ENCODE assay signal across 27 mouse cellular contexts in the genomic region with DNA sequence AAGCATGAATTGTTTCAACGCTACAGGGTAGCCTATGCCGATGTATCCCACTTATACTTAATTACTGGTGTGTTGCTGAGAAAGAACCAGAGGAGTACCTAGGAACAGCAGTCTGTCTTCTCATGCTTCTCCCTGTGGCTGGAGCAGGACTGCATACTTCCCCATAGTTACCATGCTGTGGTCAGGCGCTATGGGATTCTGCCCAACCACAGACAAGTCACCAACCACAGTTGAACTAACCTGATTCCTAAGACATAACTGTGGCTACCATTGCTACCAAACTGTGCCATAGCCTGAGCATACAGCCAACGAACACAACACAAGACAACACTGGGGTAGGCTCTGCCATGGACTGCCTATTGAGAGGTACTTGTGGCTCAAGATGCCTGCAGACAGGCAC. TPM values are rescaled to one million over a fixed set of nuclear protein-coding genes. Genes with fewer than 3 reads are reported as not detected.
DNase-seq lines count a peak whose midpoint lies in the region; ATAC-seq and TF ChIP-seq lines count a peak whose summit lies in the region.
"Had no signal": no experiment of that assay in that cellular context is flagged by ENCODE, and none has a peak within 500 bp of the region (broad histone marks: within the 10 kb centered on the region; RNA-seq: fewer than 3 reads in every experiment).

No protein-coding gene starts in this region.

- H3K4me2 ChIP-seq in limb, embryonic 14.5 days (replicated peaks; ENCODE audit: low read depth, low read length, severe bottlenecking): no peak overlapping the region
- H3K4me2 ChIP-seq: forebrain, embryonic 15.5 days; heart, embryonic 15.5 days; liver, embryonic 12.5 days had no signal

- no peaks in the 10 kb centered on the region for H3K36me3 ChIP-seq in limb, embryonic 14.5 days (ENCODE audit: control insufficient read depth, insufficient read depth, low read length)
- no peaks in the 10 kb centered on the region for H3K36me3 ChIP-seq in hindbrain, embryonic 10.5 days
- H3K36me3 ChIP-seq: forebrain, embryonic 10.5 days; forebrain, embryonic 15.5 days; heart, embryonic 15.5 days; liver, embryonic 12.5 days had no signal

- intact Hi-C loops in heart, postnatal 25 days (cut with DNase I): loop anchor here (10.0 kb wide), 1 partner anchor 478 kb away; no protein-coding TSS in a partner anchor

- peaks cover 8% of the 10 kb centered on the region for H3K4me1 ChIP-seq in limb, embryonic 14.5 days (ENCODE audit: control insufficient read depth, insufficient read depth, low read length)
- H3K4me1 ChIP-seq in hindbrain, embryonic 10.5 days (replicated peaks): 0 out of 2 replicates have a peak, but pooled peaks cover 2% of the 10 kb centered on the region
- H3K4me1 ChIP-seq: forebrain, embryonic 10.5 days; forebrain, embryonic 15.5 days had no signal

- no peak for TF ChIP-seq POLR2A in limb, embryonic 14.5 days (IDR thresholded peaks at IDR 0.05; ENCODE audit: borderline replicate concordance, extremely low read depth, insufficient read depth, insufficient read length)

- H3K9me3 ChIP-seq in limb, embryonic 14.5 days (ENCODE audit: control insufficient read depth, low read length): no peaks in the 10 kb centered on the region
- no peaks in the 10 kb centered on the region for H3K9me3 ChIP-seq in hindbrain, embryonic 10.5 days
- H3K9me3 ChIP-seq: forebrain, embryonic 10.5 days; forebrain, embryonic 15.5 days; heart, embryonic 15.5 days; liver, embryonic 12.5 days had no signal

- H3K27ac ChIP-seq in limb, embryonic 14.5 days (replicated peaks; ENCODE audit: low read depth, low read length): peak overlapping the region; percentile 65
- no peak overlapping the region for H3K27ac ChIP-seq in hindbrain, embryonic 10.5 days
- H3K27ac ChIP-seq: forebrain, embryonic 10.5 days; forebrain, embryonic 15.5 days; gastrocnemius, adult 2 months; heart, embryonic 15.5 days; layer of hippocampus, adult 2 months; liver, embryonic 12.5 days had no signal

- peak; percentile 99 for ATAC-seq in granulocyte monocyte progenitor cell, adult 5-6 weeks (replicated peaks; ENCODE audit: poor library complexity, severe bottlenecking)
- no peak for ATAC-seq in limb, embryonic 14.5 days (ENCODE audit: low FRiP score, low read depth)
- ATAC-seq: activated CD4-positive, CD25-positive, alpha-beta regulatory T cell, adult 4 months; forebrain, embryonic 15.5 days; hindbrain, embryonic 16.5 days; liver, embryonic 12.5 days; liver, postnatal 0 days had no signal

- DNase-seq in 3T3-L1 (ENCODE audit: low read depth, low spot score) (peak; percentile 48), MEL-GATA-1-ER (ENCODE audit: extremely low read depth, low read depth) (peak; percentile 19)
- no peak for DNase-seq in limb, embryonic 14.5 days (ENCODE audit: low spot score)
- DNase-seq in ovary, adult 18-20 months (ENCODE audit: low spot score): no peak
- no peak for DNase-seq in urinary bladder, postnatal 25 days (ENCODE audit: low spot score)
- no peak for DNase-seq in heart, postnatal 25 days (ENCODE audit: low spot score)
- no peak for DNase-seq in hindbrain, embryonic 10.5 days (ENCODE audit: low spot score)
- DNase-seq: adrenal gland, adult 2 months; cerebellum, adult 2 months; cerebellum, postnatal 25 days; gastrocnemius, adult 2 months; heart, postnatal 36 days; kidney, adult 2 months; kidney, postnatal 36 days; liver, postnatal 0 days; lung, postnatal 36 days; midbrain, embryonic 14.5 days; thymus, postnatal 4 days had no signal

- no peak overlapping the region for H3K4me3 ChIP-seq in limb, embryonic 14.5 days (replicated peaks; ENCODE audit: low read length)
- no peak overlapping the region for H3K4me3 ChIP-seq in hindbrain, embryonic 10.5 days
- H3K4me3 ChIP-seq: forebrain, embryonic 10.5 days; forebrain, embryonic 15.5 days; gastrocnemius, adult 2 months; heart, embryonic 15.5 days; layer of hippocampus, adult 2 months; liver, embryonic 12.5 days had no signal

- no peak overlapping the region for H3K9ac ChIP-seq in limb, embryonic 14.5 days (ENCODE audit: low read depth, low read length, severe bottlenecking)
- H3K9ac ChIP-seq: forebrain, embryonic 15.5 days; heart, embryonic 15.5 days; liver, embryonic 12.5 days; liver, postnatal 0 days had no signal

- 80% methylated on average over 4 of the region's 4 CpGs for WGBS in limb, embryonic 14.5 days
- 90% methylated on average over 4 of the region's 4 CpGs for WGBS in hindbrain, embryonic 10.5 days

- H3K27me3 ChIP-seq in limb, embryonic 14.5 days (ENCODE audit: control insufficient read depth, insufficient read depth, low read length): no peaks in the 10 kb centered on the region
- no peaks in the 10 kb centered on the region for H3K27me3 ChIP-seq in hindbrain, embryonic 10.5 days (ENCODE audit: insufficient read depth, poor library complexity, severe bottlenecking)
- H3K27me3 ChIP-seq: forebrain, embryonic 15.5 days; heart, embryonic 15.5 days; liver, embryonic 12.5 days had no signal

RNA-seq across cellular contexts. Expression of a gene that starts 28.7 kb away (rescaled TPM):
- 2.5 TPM in 1 of 2 replicates, not detected in the other for total RNA-seq in granulocyte monocyte progenitor cell, adult 5-6 weeks (2014; fragmentation: Nextera tagmentation)
- 0.13 TPM in 1 of 2 replicates, not detected in the other for total RNA-seq in granulocyte monocyte progenitor cell, adult 5-6 weeks (2017)
- 28.0 and 31.4 TPM in 2 replicates for polyA plus RNA-seq in limb, embryonic 14.5 days (2012; rRNA removed)
- polyA plus RNA-seq in limb, embryonic 14.5 days (2014; fragmentation: Nextera tagmentation; extraction: Ambion mirVana): 5.6 and 6.7 TPM in 2 replicates
- total RNA-seq in heart, postnatal 25 days (2021): 10 to 100 TPM; 38.0 to 41.4 TPM
- 5.3 and 6.2 TPM in 2 replicates for polyA plus RNA-seq in hindbrain, embryonic 10.5 days (2016; fragmentation: Nextera tagmentation; extraction: Ambion mirVana)
- total RNA-seq: megakaryocyte-erythroid progenitor cell, adult 5-6 weeks had no signal

Comparison
In these comparisons a context has a peak if more than half of its experiments do, and no peak if none do; other contexts are left out.
1. DNase-seq: peak in 3T3-L1 (single experiment) and MEL-GATA-1-ER (single experiment); none in limb, embryonic 14.5 days (single experiment), ovary, adult 18-20 months (single experiment), urinary bladder, postnatal 25 days (single experiment), heart, postnatal 25 days (single experiment) and hindbrain, embryonic 10.5 days (single experiment).
2. RNA of a gene that starts 28.7 kb away (total RNA-seq): 38.0 to 41.4 TPM in heart, postnatal 25 days; 0.13 to 2.5 TPM in granulocyte monocyte progenitor cell, adult 5-6 weeks; every median in the first group is over 10 times any median in the second.